Mouse (Mus musculus) megakaryocyte, adult 5-6 weeks (primary cell): ENCODE data around the gene Klrd1. TPM values are rescaled to one million over a fixed set of nuclear protein-coding genes. Genes with fewer than 3 reads are reported as not detected.

Experiments used
- total RNA-seq, 2 experiments: library from RNA; stranded (forward) in 1 of 2; stranded (reverse) in 1 of 2; fragments of 153-499, 151-499 nt in 1 of 2; fragments of 221-1000, 200-1000 nt in 1 of 2; gene quantifications; 2 replicates each; pipeline versions ENCODE4 v1.2.3 to v1.2.4; 2015 to 2017

Gene Klrd1
- total RNA-seq, 2 experiments from 2014 or later, result 14.1 to 20.4 TPM

Other genes with a start within 250 kb of the Klrd1 start
- gene Clec12a, start 249.1 kb upstream of the Klrd1 start, total RNA-seq (2015), result 449 and 472 TPM in 2 replicates
- 389 and 405 TPM in 2 replicates for gene Clec12a, start 249.1 kb upstream of the Klrd1 start, total RNA-seq (2017)
- gene Clec12b, start 205.9 kb upstream of the Klrd1 start, total RNA-seq (2015), result not detected in 2 replicates
- gene Clec12b, start 205.9 kb upstream of the Klrd1 start, total RNA-seq (2017), result not detected in 2 replicates
- 3.6 and 5.5 TPM in 2 replicates for gene Clec1b, start 194.5 kb upstream of the Klrd1 start, total RNA-seq (2015)
- 3.8 and 4.5 TPM in 2 replicates for gene Clec1b, start 194.5 kb upstream of the Klrd1 start, total RNA-seq (2017)
- gene Clec9a, start 182.9 kb upstream of the Klrd1 start, total RNA-seq (2015), result 27.6 and 31.4 TPM in 2 replicates
- gene Clec9a, start 182.9 kb upstream of the Klrd1 start, total RNA-seq (2017), result 13.4 and 14.3 TPM in 2 replicates
- 0.07 TPM in 1 of 2 replicates, not detected in the other for gene Clec1a, start 139.8 kb upstream of the Klrd1 start, total RNA-seq (2015)
- 0.15 TPM in 1 of 2 replicates, not detected in the other for gene Clec1a, start 139.8 kb upstream of the Klrd1 start, total RNA-seq (2017)
- 10.0 and 12.9 TPM in 2 replicates for gene Olr1, start 84.6 kb upstream of the Klrd1 start, total RNA-seq (2015)
- 9.6 and 13.9 TPM in 2 replicates for gene Olr1, start 84.6 kb upstream of the Klrd1 start, total RNA-seq (2017)
- gene Tmem52b, start 79.2 kb upstream of the Klrd1 start, total RNA-seq (2015), result not detected in 2 replicates
- not detected in 2 replicates for gene Tmem52b, start 79.2 kb upstream of the Klrd1 start, total RNA-seq (2017)
- 5.6 and 7.4 TPM in 2 replicates for gene Gabarapl1, start 58.6 kb upstream of the Klrd1 start, total RNA-seq (2015)
- gene Gabarapl1, start 58.6 kb upstream of the Klrd1 start, total RNA-seq (2017), result 17.6 and 20.7 TPM in 2 replicates
- gene Klre1, start 13.9 kb upstream of the Klrd1 start, total RNA-seq (2015), result 3.9 and 7.2 TPM in 2 replicates
- 4.1 and 8.3 TPM in 2 replicates for gene Klre1, start 13.9 kb upstream of the Klrd1 start, total RNA-seq (2017)
- 22.0 and 28.7 TPM in 2 replicates for gene Klrk1, start 32.1 kb downstream of the Klrd1 start, total RNA-seq (2015)
- 19.9 and 34.0 TPM in 2 replicates for gene Klrk1, start 32.1 kb downstream of the Klrd1 start, total RNA-seq (2017)
- gene Klrc3, start 51.6 kb downstream of the Klrd1 start, total RNA-seq (2015), result 0.29 and 1.4 TPM in 2 replicates
- not detected in 2 replicates for gene Klrc3, start 51.6 kb downstream of the Klrd1 start, total RNA-seq (2017)
- 2.4 and 4.2 TPM in 2 replicates for gene Klrc2, start 68.9 kb downstream of the Klrd1 start, total RNA-seq (2015)
- gene Klrc2, start 68.9 kb downstream of the Klrd1 start, total RNA-seq (2017), result 2.7 and 5.2 TPM in 2 replicates
- 4.3 and 7.1 TPM in 2 replicates for gene Klrc1, start 87.2 kb downstream of the Klrd1 start, total RNA-seq (2015)
- gene Klrc1, start 87.2 kb downstream of the Klrd1 start, total RNA-seq (2017), result 6.6 and 17.9 TPM in 2 replicates
- 0.33 TPM in 1 of 2 replicates, not detected in the other for gene Klri1, start 125.3 kb downstream of the Klrd1 start, total RNA-seq (2015)
- not detected in 2 replicates for gene Klri1, start 125.3 kb downstream of the Klrd1 start, total RNA-seq (2017)
- gene Klri2, start 148.7 kb downstream of the Klrd1 start, total RNA-seq (2015), result 1.7 and 4.2 TPM in 2 replicates
- gene Klri2, start 148.7 kb downstream of the Klrd1 start, total RNA-seq (2017), result 1.8 and 3.4 TPM in 2 replicates
- gene Gm156, start 192.5 kb downstream of the Klrd1 start, total RNA-seq (2015), result not detected in 2 replicates
- not detected in 2 replicates for gene Gm156, start 192.5 kb downstream of the Klrd1 start, total RNA-seq (2017)